Mouse (Mus musculus) CD4-positive, CD25-positive, alpha-beta regulatory T cell, adult 4 months (primary cell): ENCODE data around the gene Col4a3. TPM values are rescaled to one million over a fixed set of nuclear protein-coding genes. Genes with fewer than 3 reads are reported as not detected.

Source experiments
- ATAC-seq: one replicate; pipeline ENCODE4 v1.8.0; 2017
- polyA plus RNA-seq, 2 experiments: library from polyadenylated mRNA; unstranded; fragments of 100-300 nt; shearing (Covaris generic); gene quantifications; one replicate each; pipeline ENCODE4 v1.2.1; 2017

The Col4a3 gene
- not detected for polyA plus RNA-seq

DNA sequence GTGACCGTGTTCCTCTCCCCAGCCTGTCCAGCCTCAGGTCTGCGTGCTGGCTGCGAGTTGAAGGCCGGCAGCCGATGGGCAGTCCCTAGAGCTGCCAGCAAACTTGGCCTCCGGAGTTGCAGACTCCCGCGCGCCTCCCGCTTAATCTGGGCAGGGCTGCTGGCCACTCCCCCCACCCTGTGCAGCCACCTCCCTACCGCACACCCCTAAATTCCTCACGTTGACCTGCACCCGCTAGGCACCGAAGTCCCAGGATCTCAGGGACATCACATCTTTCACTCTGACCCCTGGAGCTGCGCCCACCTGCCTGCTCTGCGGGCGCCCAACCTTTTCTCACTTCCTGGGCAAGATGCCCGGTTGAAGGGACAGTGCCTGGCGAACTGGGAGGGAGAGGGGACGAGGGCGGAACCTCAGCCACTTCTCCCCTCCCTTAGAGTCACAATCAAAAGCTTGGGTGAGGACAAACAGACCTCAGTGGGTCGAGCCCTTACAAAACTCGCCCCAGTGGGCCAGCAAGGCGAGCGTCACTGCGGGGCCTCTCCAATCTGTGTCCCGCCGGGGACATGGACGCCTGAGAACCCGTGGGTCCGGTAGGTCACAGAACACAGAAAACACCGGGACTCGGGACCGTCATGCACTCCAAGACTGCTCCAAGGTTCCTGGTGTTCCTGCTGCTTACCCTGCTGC is at the start of gene Col4a3, which contains the start of gene Col4a4:
TSS of gene Col4a3 (plus strand) at position 209 of the 687 bp plus-strand sequence.
TSS of gene Col4a4 (minus strand) at position 137 of the 687 bp plus-strand sequence.
- no peak for ATAC-seq

DNA sequence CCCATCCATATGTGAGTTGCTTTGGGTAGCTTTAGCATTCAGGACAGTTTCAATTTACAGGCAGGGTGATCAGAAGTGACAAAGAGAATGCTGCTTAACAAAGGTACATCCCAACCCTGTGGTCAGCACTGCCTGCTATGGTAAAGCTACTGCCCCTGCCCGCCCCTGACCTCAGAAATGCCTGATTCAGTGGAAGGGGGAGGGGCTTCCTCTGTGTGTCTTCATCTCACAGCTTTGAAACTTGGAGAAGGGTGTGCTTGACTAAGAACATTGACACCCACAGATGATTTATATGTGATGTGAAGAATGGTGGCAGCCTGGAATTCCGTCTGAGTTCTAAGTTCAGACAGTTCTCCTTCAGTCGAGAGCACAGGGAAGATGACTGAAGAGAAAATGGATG is 48.9 kb upstream of the Col4a3 start:
- ATAC-seq: no peak

DNA sequence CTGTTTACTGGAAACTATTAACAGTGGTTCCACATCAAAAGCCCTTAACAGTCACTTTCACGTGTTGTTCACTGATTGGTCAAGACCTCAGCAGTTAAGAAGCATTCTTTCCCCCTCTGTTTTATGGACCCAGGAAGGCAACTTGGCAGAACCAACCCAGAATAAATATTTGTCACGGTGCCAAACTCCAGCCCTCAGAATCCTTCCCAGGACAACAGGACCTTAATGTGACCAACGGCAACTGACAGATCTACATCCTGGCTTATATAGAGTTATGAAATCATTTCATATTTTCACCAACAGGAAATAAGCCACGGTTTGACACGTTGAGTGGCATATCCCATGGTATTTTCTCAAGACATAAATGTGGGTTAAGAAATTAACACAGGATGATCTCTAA is 46.7 kb upstream of the Col4a3 start:
- no peak for ATAC-seq

DNA sequence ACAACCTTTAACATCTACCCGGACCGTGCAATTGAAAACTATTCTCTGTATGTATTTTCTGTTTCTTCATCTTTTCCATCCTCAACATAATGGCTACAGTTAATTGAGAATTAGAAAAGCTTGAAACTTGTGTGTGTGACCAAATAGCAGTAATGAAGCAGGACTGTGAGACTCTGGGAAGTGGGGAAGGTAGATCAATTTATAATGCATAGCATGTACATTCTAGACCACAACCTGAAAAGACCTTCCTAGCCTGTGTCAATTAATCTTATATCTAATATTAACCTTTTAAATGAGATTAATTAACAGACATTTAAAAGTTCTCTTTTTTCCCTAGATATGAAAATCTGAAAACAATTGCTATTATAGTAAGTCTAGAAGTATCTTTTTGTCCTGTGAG is 42.8 kb upstream of the Col4a3 start:
- ATAC-seq: no peak

DNA sequence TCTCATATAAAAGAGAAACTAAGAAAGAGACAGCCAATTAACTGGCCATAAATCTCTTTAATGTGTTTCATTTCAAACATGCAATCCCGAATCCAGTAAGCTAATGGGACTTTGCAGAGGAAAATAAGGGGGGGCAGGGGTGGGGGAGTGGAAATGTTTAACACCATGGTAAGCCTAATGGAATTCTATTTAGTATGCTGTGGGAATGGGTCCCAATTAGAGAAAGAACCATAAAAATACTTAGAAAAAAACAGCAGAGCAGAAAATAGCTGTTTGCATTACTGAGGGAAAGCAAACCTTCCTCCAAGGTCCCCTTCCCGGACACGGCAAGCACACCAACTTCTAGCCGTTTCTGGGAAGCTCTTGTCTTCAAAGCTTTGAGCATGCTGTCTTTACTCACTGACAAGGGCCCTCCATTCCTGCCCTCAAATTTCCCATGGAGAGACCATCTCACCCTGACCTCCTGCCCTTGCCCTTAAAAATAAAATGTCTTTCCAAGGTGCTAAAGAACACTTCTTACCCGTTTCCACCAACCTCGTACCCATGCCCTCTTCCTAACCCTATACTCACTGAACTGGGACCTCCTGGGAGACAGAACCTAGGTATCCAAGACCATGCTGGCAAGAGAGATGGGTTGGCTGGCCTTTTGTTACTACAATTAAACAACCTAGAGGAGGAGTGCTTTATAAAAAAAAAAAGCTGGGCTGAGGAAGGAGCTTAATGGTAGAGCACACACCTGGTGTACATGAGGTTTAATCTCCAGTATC is 42.1 kb upstream of the Col4a3 start:
- no peak for ATAC-seq

DNA sequence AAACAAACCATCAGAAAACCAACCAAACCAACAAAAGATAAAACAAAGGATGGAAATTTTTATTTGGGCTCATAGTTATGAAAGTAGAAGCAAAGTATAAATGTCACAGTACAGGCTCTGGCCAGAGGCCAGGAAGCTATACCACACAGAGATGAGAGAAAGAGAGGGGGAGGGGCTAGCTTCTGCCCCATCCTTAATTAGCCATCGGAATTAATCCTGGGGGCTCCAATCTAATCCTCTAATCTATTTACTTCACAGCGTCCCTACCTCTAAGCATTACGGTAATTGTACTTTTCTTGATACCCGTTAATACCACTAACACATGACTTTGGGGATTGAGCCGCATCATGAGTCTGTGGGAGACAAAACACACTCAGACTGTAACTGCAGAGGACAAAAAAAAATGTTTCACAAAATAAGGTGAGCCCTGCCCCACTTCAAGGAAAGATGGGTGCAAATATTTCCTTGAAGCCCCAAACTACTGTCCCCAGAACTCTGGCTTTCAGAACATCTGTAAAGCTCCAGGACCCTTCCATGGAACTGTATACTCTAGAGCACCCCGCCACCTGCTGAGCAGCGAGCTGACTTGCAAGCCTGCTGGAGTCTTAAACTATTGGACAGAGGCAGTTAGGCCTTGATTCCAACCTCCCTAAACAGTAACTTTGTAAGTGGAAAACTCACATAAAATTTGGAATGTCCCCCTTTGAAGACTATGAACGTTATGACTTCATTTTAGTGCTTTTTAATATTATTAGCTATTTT is 41.3 kb upstream of the Col4a3 start:
- ATAC-seq: no peak

DNA sequence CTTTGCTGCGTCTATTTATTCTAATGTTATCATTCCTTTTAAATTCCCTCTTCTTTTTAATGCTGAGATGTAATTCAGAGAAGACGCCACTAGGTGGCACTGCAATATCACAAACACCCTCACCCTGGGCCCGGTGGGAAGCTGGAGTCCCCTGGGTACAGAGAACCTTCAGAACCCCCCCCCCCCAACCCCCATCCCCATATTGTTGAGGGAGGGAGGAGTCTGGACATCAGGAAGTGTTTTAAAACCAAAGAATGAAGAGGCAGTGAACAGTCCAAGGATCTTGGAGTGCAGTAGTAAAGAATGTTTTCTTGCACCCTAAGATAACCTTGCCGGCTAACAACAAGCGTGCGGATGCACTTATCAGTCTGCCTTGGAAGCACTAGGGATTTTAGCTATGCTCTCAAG is 32.3 kb upstream of the Col4a3 start:
- ATAC-seq: no peak

DNA sequence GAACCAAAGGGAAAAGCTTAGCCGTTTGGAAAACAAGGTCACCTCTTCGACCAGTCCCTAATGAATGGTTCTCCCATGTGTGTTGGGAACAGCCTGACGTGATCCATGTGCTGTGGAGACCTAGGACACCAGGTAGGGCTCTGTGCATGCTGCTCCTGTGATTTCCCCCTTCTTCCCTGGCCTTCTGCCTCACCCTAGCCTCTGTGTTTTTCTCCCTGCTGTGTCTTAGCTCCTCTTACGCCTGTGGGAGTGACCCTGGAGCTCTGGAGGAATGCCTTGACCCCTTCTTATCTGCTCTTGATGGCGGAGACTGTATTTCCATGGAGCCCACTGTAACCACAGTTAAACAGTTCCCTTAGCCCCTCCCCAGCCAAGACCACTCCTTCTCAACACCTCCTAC is 31.8 kb upstream of the Col4a3 start:
- no peak for ATAC-seq

DNA sequence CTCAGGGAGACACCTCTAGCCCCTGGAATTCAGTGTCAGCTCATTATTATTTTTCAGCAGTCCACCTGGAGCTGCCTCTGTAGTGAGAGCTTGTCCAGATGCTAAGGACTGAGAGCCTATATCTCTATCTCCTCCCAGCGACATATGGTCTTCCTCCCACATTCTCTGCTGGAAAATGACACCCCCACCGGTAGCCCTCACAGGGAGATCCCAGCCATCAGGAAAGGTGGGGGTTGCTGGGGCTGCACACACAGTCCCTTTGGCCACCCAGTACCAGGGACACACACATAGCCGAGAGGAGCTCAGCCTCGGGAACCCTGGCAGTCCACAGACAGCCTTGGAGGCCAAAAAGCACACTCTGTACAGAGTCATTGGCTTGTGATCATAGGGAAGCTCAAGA is 26.5 kb upstream of the Col4a3 start:
- ATAC-seq: no peak

DNA sequence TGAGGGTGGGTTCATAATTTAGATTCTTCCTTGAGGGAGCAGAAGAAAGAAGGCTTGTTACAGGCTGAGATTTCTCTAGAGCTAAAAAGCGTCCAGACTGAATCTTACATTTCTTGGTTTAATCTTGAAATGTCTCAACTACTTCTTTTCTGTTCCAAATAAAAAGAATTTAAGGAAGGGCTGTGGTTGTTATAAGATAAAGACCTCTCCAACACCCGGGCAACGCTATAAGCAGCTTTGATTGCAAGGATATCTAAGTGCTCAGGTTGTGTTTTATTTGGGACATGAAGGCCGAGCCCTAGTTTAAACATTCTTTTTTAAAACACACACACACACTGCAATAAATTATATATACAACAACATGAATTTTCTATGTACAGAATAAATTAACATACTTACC is 17.3 kb upstream of the Col4a3 start:
- ATAC-seq: no peak

DNA sequence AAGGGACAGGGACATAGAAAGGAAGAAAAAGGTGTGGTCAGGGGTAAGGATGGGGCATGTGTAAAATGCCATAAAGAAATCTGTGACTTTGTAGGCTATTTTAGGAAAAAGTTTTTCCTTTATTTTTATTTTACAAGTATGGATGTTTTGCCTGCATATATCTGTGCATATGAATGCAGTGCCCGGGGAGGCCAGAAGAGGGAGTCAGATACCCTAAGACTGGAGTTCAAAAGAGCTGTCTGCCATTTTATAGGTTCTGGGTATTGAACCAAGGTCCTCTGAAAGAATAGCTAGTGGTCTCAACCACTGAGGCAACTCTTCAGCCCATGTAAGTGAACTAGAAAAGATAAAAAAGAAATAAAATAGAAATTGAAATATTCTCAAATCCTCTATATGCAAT is 15.0 kb upstream of the Col4a3 start:
- ATAC-seq: no peak

DNA sequence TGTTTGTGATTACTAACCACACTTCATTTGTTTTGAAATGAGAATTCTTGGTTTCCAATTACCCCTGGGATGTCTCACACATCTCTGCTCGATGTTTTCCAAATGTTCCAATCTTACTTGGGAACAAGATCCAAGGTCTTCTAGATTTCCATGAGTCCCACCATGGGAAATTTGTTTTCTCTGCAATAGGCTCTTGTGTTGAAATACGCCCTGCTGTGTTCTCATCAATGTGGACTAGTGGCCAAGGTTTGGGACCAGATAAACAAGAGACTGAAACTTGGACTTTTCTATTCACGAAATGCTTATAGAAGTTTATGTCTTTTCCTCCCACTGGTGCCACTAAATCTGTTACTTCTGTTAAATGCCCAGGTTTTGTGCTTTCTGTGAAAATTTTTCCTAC is 11.0 kb upstream of the Col4a3 start:
- ATAC-seq: no peak

DNA sequence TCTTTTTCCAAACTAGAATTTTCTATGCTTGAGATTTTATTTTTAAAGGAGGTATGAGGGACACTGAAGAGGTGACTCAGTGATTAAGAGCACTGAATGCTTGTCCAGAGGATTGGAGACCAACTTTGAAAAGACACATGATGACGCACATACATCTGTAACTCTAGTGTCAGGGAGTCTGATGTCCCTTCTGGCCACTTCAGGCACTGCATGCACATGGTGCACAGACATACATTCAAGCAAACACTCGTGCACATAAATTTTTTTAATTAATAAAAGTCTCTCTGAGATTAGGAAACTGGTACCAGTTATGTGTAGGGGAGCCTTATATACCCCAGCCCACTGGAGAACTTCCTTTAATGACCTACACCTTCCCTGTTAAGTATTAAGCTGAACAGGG is 10.5 kb upstream of the Col4a3 start:
- no peak for ATAC-seq

DNA sequence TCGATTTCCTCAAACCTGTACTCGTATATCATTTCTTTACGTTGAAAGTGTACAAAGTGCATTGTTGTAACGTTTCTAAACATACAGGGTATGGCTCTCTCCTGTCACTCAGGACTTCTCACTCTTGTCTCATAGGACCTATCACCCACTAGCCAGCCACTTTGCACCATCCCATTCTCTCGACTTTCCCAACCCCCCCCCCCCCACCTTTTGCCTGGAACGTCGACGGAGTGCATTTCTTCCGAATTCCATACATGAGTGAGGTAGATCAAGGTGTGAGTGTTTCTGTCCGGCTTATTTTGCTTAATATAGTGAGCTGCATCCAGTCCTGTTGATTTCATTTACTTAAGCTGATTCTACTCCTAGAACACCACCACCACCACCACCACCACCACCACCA is 9.4 kb upstream of the Col4a3 start:
- no peak for ATAC-seq

DNA sequence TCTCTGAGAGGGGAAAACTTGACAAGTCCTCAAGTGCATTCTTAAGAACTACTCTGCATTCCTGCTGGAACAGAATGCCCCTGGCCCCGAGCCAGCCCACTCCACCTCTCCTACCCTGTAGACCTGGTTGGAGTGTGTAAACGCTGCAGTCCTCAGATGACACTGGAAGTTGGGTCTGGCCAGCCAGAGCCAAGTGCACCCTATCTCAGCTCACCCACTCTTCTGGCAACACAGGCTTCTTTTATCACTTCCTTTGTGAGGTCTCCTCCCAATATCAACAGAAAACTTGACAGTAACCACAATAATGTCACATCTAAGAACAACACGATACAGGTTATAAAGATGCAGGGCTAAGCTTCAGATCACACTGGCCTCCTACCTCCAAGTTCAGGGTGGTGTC is 8.8 kb upstream of the Col4a3 start:
- ATAC-seq: no peak

DNA sequence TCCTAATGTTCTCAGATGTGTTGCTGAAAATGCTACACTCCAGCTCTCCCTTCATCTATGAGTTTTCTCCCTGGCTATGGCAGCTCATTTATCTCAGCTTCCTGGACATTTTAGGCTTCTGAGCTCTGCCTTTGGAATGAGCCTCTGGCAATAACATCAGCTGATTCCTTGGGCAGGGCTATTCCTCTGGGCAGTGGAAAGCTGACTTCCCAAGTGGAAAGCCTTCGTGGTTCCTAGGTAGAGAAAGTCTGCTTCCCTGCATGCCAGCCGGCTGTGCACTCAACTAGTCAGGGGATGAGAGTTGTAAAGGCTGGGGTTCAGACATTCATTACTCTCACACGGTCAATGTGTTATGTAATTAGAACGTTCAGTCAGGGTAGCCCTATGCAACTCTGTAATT is 8.4 kb upstream of the Col4a3 start:
- ATAC-seq: no peak

DNA sequence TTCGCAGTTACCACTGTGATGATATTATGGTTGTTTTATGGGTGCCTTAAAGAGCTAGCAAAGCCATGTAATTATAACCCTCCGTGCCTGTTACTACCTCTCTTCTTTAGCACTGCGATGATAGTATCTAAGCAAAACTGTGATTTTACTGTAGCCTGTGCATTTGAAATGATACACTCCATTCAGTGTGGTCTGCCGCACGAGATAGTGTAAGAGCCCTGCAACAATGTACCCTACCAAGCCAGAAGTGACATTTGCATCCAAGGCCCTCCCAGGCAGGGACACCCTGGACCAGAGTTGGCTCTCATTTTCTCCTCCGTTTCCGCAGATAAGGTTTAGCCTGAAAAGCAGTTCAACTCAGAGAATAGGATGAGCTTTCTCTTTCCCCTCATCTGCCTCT is 740 bp upstream of the Col4a3 start:
- ATAC-seq: no peak

DNA sequence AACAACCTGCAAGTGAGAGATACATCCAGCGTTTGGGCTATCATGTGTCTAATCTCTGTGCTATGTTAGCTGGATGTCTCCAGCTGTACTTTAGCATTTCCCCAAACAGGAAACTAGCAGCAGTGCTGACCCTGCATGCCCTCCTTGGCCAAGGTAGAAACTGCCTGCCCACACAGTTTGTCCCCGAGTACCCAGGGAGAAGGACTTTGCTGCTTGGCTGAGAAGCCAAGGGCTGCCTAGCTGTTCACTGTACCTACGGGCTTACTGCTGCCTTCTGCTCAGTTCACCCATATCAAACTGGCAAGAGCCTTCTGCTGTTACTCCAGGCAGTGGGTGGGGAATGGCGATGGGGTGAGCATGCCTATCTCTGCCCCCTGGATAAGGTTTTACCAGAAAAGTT is 3.5 kb downstream of the Col4a3 start:
- ATAC-seq: no peak

DNA sequence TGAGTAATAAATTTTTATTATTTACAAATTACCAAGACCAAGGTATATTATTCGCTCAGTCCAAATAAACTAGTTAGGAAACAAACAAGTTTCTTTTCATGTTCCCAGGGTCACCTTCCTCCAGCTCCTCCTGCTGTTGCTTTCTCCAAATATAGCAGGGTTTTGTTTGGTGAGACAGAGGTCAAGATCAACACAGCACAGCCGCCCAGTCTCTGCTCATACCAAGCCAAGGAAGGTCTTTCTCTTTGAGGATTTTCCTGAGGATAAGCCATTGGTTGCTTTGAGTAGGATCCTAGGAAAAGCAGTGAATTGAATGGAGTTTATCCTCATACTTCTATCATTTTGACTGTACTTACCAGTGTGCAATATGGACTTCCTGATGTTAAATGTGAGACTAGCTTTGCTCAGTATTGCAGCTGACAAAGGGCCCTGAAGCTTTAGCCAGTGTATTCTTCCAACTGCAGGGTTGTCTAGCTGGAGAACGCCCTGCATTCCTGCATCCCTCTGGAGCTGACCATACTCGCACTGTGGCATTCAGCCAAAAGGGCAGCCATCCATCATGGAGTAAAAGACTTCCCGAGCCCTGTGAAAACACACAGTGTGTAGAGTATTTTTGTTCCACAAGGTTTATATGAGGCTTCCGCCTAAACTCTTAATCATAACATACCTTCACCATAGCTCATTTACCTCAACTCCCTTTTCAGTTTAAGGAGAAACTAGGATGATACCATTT is 10.3 kb downstream of the Col4a3 start:
- no peak for ATAC-seq

DNA sequence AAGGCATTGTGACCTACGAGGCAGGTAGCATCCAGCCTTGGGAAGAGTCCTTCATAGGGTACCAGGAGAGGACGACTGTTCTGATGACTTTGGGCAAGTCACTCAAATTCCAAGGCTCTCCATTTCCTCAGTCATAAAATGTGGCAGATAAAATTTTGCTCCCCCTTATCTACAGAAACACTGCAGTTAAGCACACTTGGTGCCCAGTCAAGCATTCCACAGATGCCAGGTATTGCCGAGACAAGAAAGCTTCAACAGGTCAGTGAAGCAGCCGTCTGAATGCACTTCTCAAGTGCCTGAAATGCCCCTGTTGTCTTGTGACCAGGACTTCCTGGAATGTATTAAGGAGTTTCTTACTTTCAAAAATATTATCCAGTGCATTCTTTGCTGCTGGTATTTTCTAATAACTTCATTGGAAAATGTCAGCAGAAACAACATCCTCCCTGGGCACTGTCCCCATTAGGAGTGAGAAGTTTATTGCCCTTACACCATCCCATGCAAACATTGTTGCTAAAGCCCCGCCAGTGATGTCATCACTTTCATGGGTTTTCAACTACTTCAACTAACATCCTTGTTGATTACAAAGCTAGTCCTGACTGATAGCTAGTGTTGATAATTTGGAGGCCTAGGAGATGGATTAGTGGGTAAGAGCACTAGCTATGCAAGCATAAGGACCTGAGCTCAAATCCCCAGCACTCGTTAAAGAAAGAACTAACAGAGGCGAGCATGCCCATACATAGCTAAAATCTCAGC is 16.7 kb downstream of the Col4a3 start:
- no peak for ATAC-seq

DNA sequence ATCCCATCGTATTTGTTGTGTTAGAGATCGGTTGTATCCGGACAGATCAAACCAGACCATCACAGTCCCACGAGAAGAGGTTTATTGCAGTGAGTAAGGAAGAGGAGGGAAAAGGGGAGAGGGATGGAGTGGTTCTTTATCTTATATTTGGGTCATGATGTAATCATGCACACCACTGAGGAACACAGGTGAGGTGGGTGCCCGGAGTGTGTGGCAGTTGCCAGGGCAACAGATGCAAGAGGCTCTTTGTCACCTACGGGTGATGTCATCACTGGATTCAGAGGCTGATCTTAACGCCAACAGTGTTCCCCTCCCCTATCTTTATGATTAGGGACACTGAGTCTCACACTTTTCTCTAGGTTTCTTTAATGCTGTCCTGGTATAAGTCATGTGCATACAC is 18.6 kb downstream of the Col4a3 start:
- no peak for ATAC-seq

DNA sequence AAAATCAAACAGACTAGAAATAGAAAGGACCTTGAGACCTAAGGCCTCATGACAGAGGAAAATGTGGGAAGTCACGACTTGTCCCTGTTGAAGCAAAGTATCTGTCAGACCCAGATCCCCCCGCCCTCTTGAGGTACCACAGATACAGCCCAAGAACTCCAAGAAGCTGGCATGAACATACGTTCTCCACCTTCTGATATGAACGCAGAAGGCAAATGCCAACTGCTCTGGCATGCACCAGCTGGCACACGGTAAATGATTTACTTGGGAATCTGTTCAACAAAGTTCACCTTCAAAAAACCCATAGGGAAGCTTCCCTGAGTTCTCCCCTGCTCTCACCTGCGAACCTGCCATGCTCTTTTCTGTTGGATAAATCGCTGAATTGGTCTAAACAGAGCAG is 19.1 kb downstream of the Col4a3 start:
- no peak for ATAC-seq
